ENCODE assay signal across 9 mouse cellular contexts in the genomic region with DNA sequence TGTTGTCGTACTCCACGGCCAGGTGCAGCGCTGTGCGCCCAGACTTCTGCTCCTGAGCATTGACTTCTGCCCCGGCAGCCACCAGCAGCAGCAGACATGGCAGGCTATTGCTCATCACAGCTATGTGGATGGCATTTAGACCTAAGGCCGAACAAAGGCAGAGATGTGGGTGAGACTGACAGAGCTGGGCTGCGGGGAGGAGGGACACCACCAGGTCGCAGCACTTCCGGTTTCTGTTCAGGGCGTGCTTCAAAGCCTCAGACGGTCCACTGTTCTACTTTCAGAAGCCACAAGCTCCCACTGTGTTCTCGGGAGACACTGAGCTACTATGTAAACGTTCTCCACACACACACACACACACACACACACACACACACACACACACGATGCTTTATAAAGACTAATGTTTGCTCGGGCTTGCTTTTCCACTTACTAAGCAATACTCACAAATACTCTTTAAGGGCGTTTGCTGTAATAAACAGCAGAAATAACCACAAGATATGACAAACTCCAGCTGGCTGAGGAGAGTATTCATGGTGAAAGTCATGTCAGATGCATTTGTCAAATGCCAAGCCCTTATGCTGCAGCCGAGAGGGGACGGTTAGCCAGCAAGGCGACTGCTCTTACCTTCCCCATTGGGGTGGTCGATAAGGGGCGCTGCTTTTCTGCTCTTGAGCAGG.
A peak's percentile ranks its signal among the peaks of the same experiment; 100 is the strongest.
DNase-seq lines count a peak whose midpoint lies in the region; ATAC-seq and TF ChIP-seq lines count a peak whose summit lies in the region.
"Had no signal": no experiment of that assay in that cellular context is flagged by ENCODE, and none has a peak within 500 bp of the region (broad histone marks: within the 10 kb centered on the region; RNA-seq: fewer than 3 reads in every experiment).

No protein-coding gene starts in this region.

- no peak overlapping the region for H3K9ac ChIP-seq in kidney, embryonic 14.5 days (ENCODE audit: low read depth, low read length)
- no peak overlapping the region for H3K9ac ChIP-seq in heart, embryonic 11.5 days (ENCODE audit: low read depth, low read length)
- H3K9ac ChIP-seq: embryonic facial prominence, embryonic 13.5 days had no signal

- no peak for TF ChIP-seq CTCF in kidney, adult 2 months (conservative IDR thresholded peaks at IDR 0.05; ENCODE audit: insufficient read depth, insufficient read length, low read depth, low read length)

- H3K4me2 ChIP-seq in kidney, embryonic 14.5 days (replicated peaks; ENCODE audit: low read depth, low read length) = no peak overlapping the region
- H3K4me2 ChIP-seq in heart, embryonic 11.5 days = no peak overlapping the region
- H3K4me2 ChIP-seq: embryonic facial prominence, embryonic 13.5 days had no signal

- H3K27me3 ChIP-seq in kidney, adult 2 months (replicated peaks; ENCODE audit: control insufficient read depth, insufficient read depth, low read length) = no peaks in the 10 kb centered on the region
- H3K27me3 ChIP-seq in kidney, embryonic 14.5 days (ENCODE audit: control insufficient read depth, insufficient read depth, low read length) = no peaks in the 10 kb centered on the region
- no peaks in the 10 kb centered on the region for H3K27me3 ChIP-seq in heart, embryonic 11.5 days (ENCODE audit: control insufficient read depth, insufficient read depth, low read length)
- H3K27me3 ChIP-seq: embryonic facial prominence, embryonic 13.5 days had no signal

- no peak overlapping the region for H3K27ac ChIP-seq in kidney, adult 2 months (ENCODE audit: insufficient read depth, low read depth, low read length)
- no peak overlapping the region for H3K27ac ChIP-seq in kidney, embryonic 14.5 days (ENCODE audit: low read depth, low read length)
- no peak overlapping the region for H3K27ac ChIP-seq in heart, embryonic 11.5 days (ENCODE audit: low read depth, low read length)
- H3K27ac ChIP-seq: embryonic facial prominence, embryonic 13.5 days had no signal

- H3K9me3 ChIP-seq in kidney, embryonic 14.5 days (ENCODE audit: control insufficient read depth, low read length) = no peaks in the 10 kb centered on the region
- no peaks in the 10 kb centered on the region for H3K9me3 ChIP-seq in heart, embryonic 11.5 days (replicated peaks; ENCODE audit: control insufficient read depth, low read length)
- H3K9me3 ChIP-seq: embryonic facial prominence, embryonic 13.5 days had no signal

- 0 out of 2 replicates have a peak, but pooled peaks cover 2% of the 10 kb centered on the region for H3K36me3 ChIP-seq in kidney, adult 2 months (ENCODE audit: control insufficient read depth, insufficient read depth, low read length)
- peaks cover 40% of the 10 kb centered on the region for H3K36me3 ChIP-seq in kidney, embryonic 14.5 days (ENCODE audit: control insufficient read depth, insufficient read depth, low read length)
- H3K36me3 ChIP-seq in heart, embryonic 11.5 days (ENCODE audit: control insufficient read depth, insufficient read depth, low read length) = peaks cover 17% of the 10 kb centered on the region

- no peak for TF ChIP-seq POLR2A in kidney, adult 2 months (IDR thresholded peaks at IDR 0.05; ENCODE audit: low read depth, low read length)

- no peaks in the 10 kb centered on the region for H3K4me1 ChIP-seq in kidney, adult 2 months (ENCODE audit: control insufficient read depth, insufficient read depth, low read length)
- no peaks in the 10 kb centered on the region for H3K4me1 ChIP-seq in kidney, embryonic 14.5 days (ENCODE audit: control insufficient read depth, insufficient read depth, low read length)
- peaks cover 5% of the 10 kb centered on the region; the same call in 1 of the 2 replicates for H3K4me1 ChIP-seq in heart, embryonic 11.5 days (ENCODE audit: control insufficient read depth, insufficient read depth, low read length)

- ATAC-seq in kidney, embryonic 14.5 days (ENCODE audit: low FRiP score, low TSS enrichment) = no peak
- peak; percentile 89 for ATAC-seq in CD4-positive, CD25-positive, alpha-beta regulatory T cell, adult 4 months
- ATAC-seq in megakaryocyte-erythroid progenitor cell, adult 5-6 weeks (replicated peaks; ENCODE audit: low FRiP score, low TSS enrichment, poor library complexity, severe bottlenecking) = peak; percentile 53
- ATAC-seq in heart, embryonic 11.5 days (replicated peaks; ENCODE audit: insufficient number of reproducible peaks, low FRiP score, low TSS enrichment) = no peak

- H3K4me3 ChIP-seq in kidney, adult 2 months (ENCODE audit: insufficient read depth, low read depth, low read length) = no peak overlapping the region
- H3K4me3 ChIP-seq in kidney, embryonic 14.5 days (ENCODE audit: low read length) = no peak overlapping the region
- no peak overlapping the region for H3K4me3 ChIP-seq in heart, embryonic 11.5 days (ENCODE audit: low read depth, low read length)
- H3K4me3 ChIP-seq: embryonic facial prominence, embryonic 13.5 days had no signal

- peak; percentile 38 for DNase-seq in kidney, adult 2 months
- DNase-seq in fibroblast of lung, adult 2 months (ENCODE audit: low read depth) = peak; percentile 26
- no peak for DNase-seq in Muller cell, postnatal 12 days (ENCODE audit: inconsistent ontology term)
- no peak for DNase-seq in retina, embryonic 14.5 days (ENCODE audit: low spot score)

- WGBS in kidney, adult 2 months = 72% methylated on average over 21 of the region's 21 CpGs
- 79% methylated on average over 21 of the region's 21 CpGs for WGBS in kidney, embryonic 14.5 days
- WGBS in heart, embryonic 11.5 days (ENCODE audit: insufficient replicate concordance) = 69% methylated on average over 21 of the region's 21 CpGs

Comparison
In these comparisons a context has a peak if more than half of its experiments do, and no peak if none do; other contexts are left out.
1. DNase-seq: peak in kidney, adult 2 months (single experiment) and fibroblast of lung, adult 2 months (single experiment); none in Muller cell, postnatal 12 days (single experiment) and retina, embryonic 14.5 days (single experiment).
2. ATAC-seq: peak in CD4-positive, CD25-positive, alpha-beta regulatory T cell, adult 4 months (single experiment) and megakaryocyte-erythroid progenitor cell, adult 5-6 weeks (single experiment); none in kidney, embryonic 14.5 days (single experiment) and heart, embryonic 11.5 days (single experiment).